Mouse (Mus musculus): ENCODE measurements around the gene Cdc6. TPM values are rescaled to one million over a fixed set of nuclear protein-coding genes. Genes with fewer than 3 reads are reported as not detected.

Cdc6 gene
- polyA plus RNA-seq, 1 experiment: 24.1 TPM

GRCm38 (mm10) chr11:98937914-98938694, 30.5 kb downstream of the Cdc6 start:
- peak overlapping the region; percentile 90 for H3ac ChIP-seq (ENCODE audit: control insufficient read depth, insufficient read length, low read depth)
- TF ChIP-seq FOSL1 (IDR thresholded peaks at IDR 0.05; ENCODE audit: insufficient read depth, low read length, poor library complexity, severe bottlenecking): no peak
- H3K79me3 ChIP-seq (ENCODE audit: low read depth): peaks cover 40% of the 10 kb centered on the region
- H3K4me3 ChIP-seq (ENCODE audit: insufficient read depth, poor library complexity, severe bottlenecking): peak overlapping the region; percentile 77
- peaks cover 72% of the 10 kb centered on the region for H3K79me2 ChIP-seq (ENCODE audit: control insufficient read depth, insufficient read depth)
- no peaks in the 10 kb centered on the region for H3K36me3 ChIP-seq (ENCODE audit: control insufficient read depth, insufficient read depth)
- no peaks in the 10 kb centered on the region for H3K27me3 ChIP-seq (ENCODE audit: control insufficient read depth, insufficient read depth, insufficient read length)

- Histone ChIP-seq H3K36me3 (ENCODE audit: control insufficient read depth, insufficient read depth) (no peaks in the 10 kb centered on the region), H3ac (ENCODE audit: control insufficient read depth, insufficient read length, low read depth) (peak overlapping the region; percentile 75), H3K79me3 (ENCODE audit: low read depth) (peaks cover 45% of the 10 kb centered on the region), H3K4me3 (ENCODE audit: insufficient read depth, poor library complexity, severe bottlenecking) (peak overlapping the region; percentile 77), H3K79me2 (ENCODE audit: control insufficient read depth, insufficient read depth) (peaks cover 77% of the 10 kb centered on the region), H3K27me3 (ENCODE audit: control insufficient read depth, insufficient read depth, insufficient read length) (no peaks in the 10 kb centered on the region)
- TF ChIP-seq MYOG (IDR thresholded peaks at IDR 0.05; ENCODE audit: control insufficient read depth, extremely low read depth, insufficient read length): no peak
- TF ChIP-seq MAX (IDR thresholded peaks at IDR 0.05): no peak
- TF ChIP-seq MYOD1 (IDR thresholded peaks at IDR 0.05; ENCODE audit: control insufficient read depth, insufficient read length, low read depth): no peak
- no peak for TF ChIP-seq CTCF (IDR thresholded peaks at IDR 0.05; ENCODE audit: control insufficient read depth, insufficient read depth, insufficient read length)
- no peak for TF ChIP-seq FOSL1 (IDR thresholded peaks at IDR 0.05; ENCODE audit: insufficient read depth, low read length, poor library complexity, severe bottlenecking)
- no peak for TF ChIP-seq USF1 (IDR thresholded peaks at IDR 0.05; ENCODE audit: low read depth)
- no peak for TF ChIP-seq CEBPB (IDR thresholded peaks at IDR 0.05; ENCODE audit: low read depth)
These were observed 31.1 kb downstream of the Cdc6 start for GRCm38 (mm10) chr11:98938701-98939083.

- H3K79me2 ChIP-seq (ENCODE audit: control insufficient read depth, insufficient read depth): peaks cover 78% of the 10 kb centered on the region
- H3K27me3 ChIP-seq (ENCODE audit: control insufficient read depth, insufficient read depth, insufficient read length): no peaks in the 10 kb centered on the region
- no peaks in the 10 kb centered on the region for H3K36me3 ChIP-seq (ENCODE audit: control insufficient read depth, insufficient read depth)
- peak overlapping the region; percentile 56 for H3ac ChIP-seq (ENCODE audit: control insufficient read depth, insufficient read length, low read depth)
- peaks cover 51% of the 10 kb centered on the region for H3K79me3 ChIP-seq (ENCODE audit: low read depth)
- H3K4me3 ChIP-seq (ENCODE audit: insufficient read depth, poor library complexity, severe bottlenecking): peak overlapping the region; percentile 77
- TF ChIP-seq MYOG (IDR thresholded peaks at IDR 0.05; ENCODE audit: control insufficient read depth, extremely low read depth, insufficient read length) (no peak), CEBPB (IDR thresholded peaks at IDR 0.05; ENCODE audit: low read depth) (no peak), MAX (IDR thresholded peaks at IDR 0.05) (no peak), CTCF (IDR thresholded peaks at IDR 0.05; ENCODE audit: control insufficient read depth, insufficient read depth, insufficient read length) (no peak), FOSL1 (IDR thresholded peaks at IDR 0.05; ENCODE audit: insufficient read depth, low read length, poor library complexity, severe bottlenecking) (no peak), USF1 (IDR thresholded peaks at IDR 0.05; ENCODE audit: low read depth) (no peak), MYOD1 (IDR thresholded peaks at IDR 0.05; ENCODE audit: control insufficient read depth, insufficient read length, low read depth) (no peak)
These were observed 31.7 kb downstream of the Cdc6 start for GRCm38 (mm10) chr11:98939084-98939952.

GRCm38 (mm10) chr11:98939953-98940641, 32.5 kb downstream of the Cdc6 start:
- Histone ChIP-seq H3K27me3 (ENCODE audit: control insufficient read depth, insufficient read depth, insufficient read length) (no peaks in the 10 kb centered on the region), H3ac (ENCODE audit: control insufficient read depth, insufficient read length, low read depth) (peak overlapping the region; percentile 44), H3K79me3 (ENCODE audit: low read depth) (peaks cover 59% of the 10 kb centered on the region), H3K4me3 (ENCODE audit: insufficient read depth, poor library complexity, severe bottlenecking) (peak overlapping the region; percentile 77), H3K36me3 (ENCODE audit: control insufficient read depth, insufficient read depth) (no peaks in the 10 kb centered on the region), H3K79me2 (ENCODE audit: control insufficient read depth, insufficient read depth) (peaks cover 78% of the 10 kb centered on the region)
- no peak for TF ChIP-seq MYOD1 (IDR thresholded peaks at IDR 0.05; ENCODE audit: control insufficient read depth, insufficient read length, low read depth)
- TF ChIP-seq USF1 (IDR thresholded peaks at IDR 0.05; ENCODE audit: low read depth): no peak
- TF ChIP-seq CTCF (IDR thresholded peaks at IDR 0.05; ENCODE audit: control insufficient read depth, insufficient read depth, insufficient read length): no peak
- TF ChIP-seq FOSL1 (IDR thresholded peaks at IDR 0.05; ENCODE audit: insufficient read depth, low read length, poor library complexity, severe bottlenecking): no peak

GRCm38 (mm10) chr11:98940776-98941175, 33.2 kb downstream of the Cdc6 start:
- Histone ChIP-seq H3K4me3 (ENCODE audit: insufficient read depth, poor library complexity, severe bottlenecking) (peak overlapping the region; percentile 32), H3K36me3 (ENCODE audit: control insufficient read depth, insufficient read depth) (no peaks in the 10 kb centered on the region), H3ac (ENCODE audit: control insufficient read depth, insufficient read length, low read depth) (no peak overlapping the region), H3K79me3 (ENCODE audit: low read depth) (peaks cover 65% of the 10 kb centered on the region), H3K79me2 (ENCODE audit: control insufficient read depth, insufficient read depth) (peaks cover 81% of the 10 kb centered on the region), H3K27me3 (ENCODE audit: control insufficient read depth, insufficient read depth, insufficient read length) (no peaks in the 10 kb centered on the region)
- no peak for TF ChIP-seq MAX (IDR thresholded peaks at IDR 0.05)
- peak; percentile 54 for TF ChIP-seq MYOD1 (IDR thresholded peaks at IDR 0.05; ENCODE audit: control insufficient read depth, insufficient read length, low read depth)
